Comparison of ENCODE assay signal across 15 mouse cellular contexts in genomic region chr13:69237918-69238317, GRCm38 (mm10).
"Had no signal": no experiment of that assay in that cellular context is flagged by ENCODE, and none has a peak within 500 bp of the region (broad histone marks: within the 10 kb centered on the region; RNA-seq: fewer than 3 reads in every experiment).

No protein-coding gene starts in this region.

- H3K4me3 ChIP-seq: left cerebral cortex, adult 2 months; limb, embryonic 10.5 days; liver, embryonic 15.5 days; lung, embryonic 15.5 days; megakaryocyte, embryonic 14.5 days; midbrain, embryonic 15.5 days; stomach, embryonic 15.5 days had no signal

- ATAC-seq: midbrain, embryonic 15.5 days had no signal

- H3K36me3 ChIP-seq: limb, embryonic 10.5 days; liver, embryonic 15.5 days; lung, embryonic 15.5 days; midbrain, embryonic 15.5 days; stomach, embryonic 15.5 days had no signal

- H3K9me3 ChIP-seq: limb, embryonic 10.5 days; liver, embryonic 15.5 days; lung, embryonic 15.5 days; midbrain, embryonic 15.5 days; stomach, embryonic 15.5 days had no signal

- H3K4me1 ChIP-seq: liver, embryonic 15.5 days; lung, embryonic 15.5 days; megakaryocyte, embryonic 14.5 days; midbrain, embryonic 15.5 days; stomach, embryonic 15.5 days had no signal

- DNase-seq: kidney, adult 8-10 months; kidney, postnatal 25 days; right cerebral cortex, postnatal 14 days; thymus, adult 2 months; thymus, postnatal 25 days had no signal

- H3K4me2 ChIP-seq: liver, embryonic 11.5 days; liver, embryonic 15.5 days; lung, embryonic 15.5 days; midbrain, embryonic 11.5 days; midbrain, embryonic 15.5 days; stomach, embryonic 15.5 days had no signal

- H3K27me3 ChIP-seq: liver, embryonic 15.5 days; lung, embryonic 15.5 days; megakaryocyte, embryonic 14.5 days; midbrain, embryonic 15.5 days; stomach, embryonic 15.5 days had no signal

- H3K27ac ChIP-seq: left cerebral cortex, adult 2 months; limb, embryonic 10.5 days; liver, embryonic 15.5 days; lung, embryonic 15.5 days; macrophage; midbrain, embryonic 15.5 days; stomach, embryonic 15.5 days had no signal

- H3K9ac ChIP-seq: liver, embryonic 15.5 days; lung, embryonic 15.5 days; midbrain, embryonic 15.5 days; stomach, embryonic 15.5 days had no signal
